Mouse (Mus musculus) thymus, postnatal 14 days (tissue): ENCODE measurements around the gene Rsph3a.
"Not testable (repeated sequence)": the region's sequence is repeated elsewhere in the genome, so short reads cannot be mapped to it uniquely, and the experiment has no call there.

Experiments
- DNase-seq: peaks from one replicate; pipeline ENCODE4 v3.0.0; 2021

Gene Rsph3a

DNA sequence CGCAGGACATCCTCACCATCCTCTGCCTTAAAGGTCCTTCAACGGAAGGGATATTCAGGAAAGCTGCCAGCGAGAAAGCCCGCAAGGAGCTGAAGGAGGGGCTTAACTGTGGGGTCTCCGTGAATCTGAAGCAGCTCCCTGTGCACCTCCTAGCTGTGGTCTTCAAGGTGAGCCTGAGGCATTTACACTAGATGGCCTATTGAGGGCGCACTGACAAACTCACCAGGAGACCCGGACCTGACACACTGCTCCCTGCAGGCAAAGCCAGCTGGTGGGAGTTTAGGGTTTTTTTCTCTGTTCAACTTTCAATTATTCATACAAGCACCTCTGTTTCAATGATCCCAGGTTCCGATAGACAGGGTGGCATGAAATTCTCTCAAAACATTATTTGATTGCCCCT is 16.1 kb upstream of the Rsph3a start:
- DNase-seq = no peak

DNA sequence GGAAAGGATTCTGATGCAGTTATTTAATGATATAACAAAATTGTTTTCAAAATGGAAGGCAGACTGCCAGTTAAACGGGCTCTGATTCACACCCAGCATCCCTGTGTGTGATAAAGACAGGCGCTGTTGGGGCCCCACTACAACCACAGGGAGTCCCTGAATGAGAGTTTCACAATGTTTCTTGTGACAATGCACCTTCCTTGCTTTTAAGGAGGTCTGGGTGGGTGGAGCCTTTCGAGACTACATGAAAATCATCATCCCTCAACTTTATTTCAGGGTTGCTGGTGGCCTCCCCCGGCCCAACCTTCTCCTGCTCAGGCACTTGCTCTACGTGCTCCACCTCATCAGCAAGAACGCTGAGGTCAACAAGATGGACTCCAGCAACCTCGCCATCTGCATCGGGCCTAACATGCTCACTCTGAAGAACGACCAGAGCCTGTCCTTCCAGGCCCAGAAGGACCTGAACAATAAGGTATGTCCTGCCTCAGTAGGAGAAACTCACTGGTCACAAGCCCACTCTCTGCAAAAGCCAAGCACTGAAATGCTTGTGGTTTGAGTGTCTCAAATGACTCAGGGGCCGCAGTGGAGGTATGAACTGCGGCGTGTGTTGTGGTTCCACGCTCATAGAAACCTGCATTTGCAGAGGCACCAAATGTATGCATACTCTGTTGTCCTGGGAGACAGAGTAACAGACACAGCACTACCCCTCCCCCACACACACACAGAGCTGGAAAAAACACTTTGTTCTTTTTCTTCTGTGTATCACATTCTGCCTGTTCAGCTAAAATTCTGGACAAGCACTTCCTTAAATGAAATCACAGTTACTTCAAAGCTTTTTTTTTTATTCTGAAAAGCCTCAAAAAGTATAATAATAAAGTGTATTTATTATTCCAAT is 14.1 kb upstream of the Rsph3a start:
- DNase-seq = no peak

DNA sequence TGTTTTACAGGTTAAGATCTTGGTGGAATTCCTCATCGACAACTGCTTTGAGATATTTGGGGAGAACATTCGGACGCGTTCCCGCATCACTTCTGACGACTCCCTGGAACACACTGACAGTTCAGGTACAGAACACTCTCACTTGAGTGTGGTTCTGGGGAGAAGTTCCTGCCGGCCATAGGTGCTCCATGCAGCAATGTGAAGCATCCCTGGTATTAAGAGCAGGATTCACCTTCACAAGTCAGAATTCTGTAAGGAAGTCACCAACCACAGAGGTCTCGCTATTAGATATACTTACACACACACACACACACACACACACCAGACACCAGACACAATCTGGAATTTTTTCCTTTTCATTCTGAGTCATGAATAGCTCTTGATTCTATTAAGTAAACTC is 13.3 kb upstream of the Rsph3a start:
- not testable (repeated sequence) for DNase-seq

DNA sequence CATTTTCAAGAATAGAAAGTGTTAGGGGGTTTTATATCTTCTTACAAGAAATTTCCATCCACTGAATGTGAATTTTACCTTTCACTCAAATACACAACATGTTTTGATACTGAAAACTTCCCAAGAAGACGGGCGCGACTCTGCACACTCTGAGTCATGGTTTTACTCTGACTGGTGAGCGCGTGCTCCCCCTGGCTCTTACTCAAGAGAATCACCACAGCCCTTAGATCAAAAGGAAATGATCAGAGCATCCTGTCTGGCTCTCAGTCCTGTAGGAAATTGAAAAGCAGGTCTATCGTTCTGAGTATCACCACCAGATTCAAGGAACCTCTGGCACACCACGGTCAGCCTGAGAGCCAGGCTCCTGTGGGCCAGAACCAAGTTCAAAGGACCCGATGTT is 5.8 kb upstream of the Rsph3a start:
- DNase-seq = peak; percentile 66

DNA sequence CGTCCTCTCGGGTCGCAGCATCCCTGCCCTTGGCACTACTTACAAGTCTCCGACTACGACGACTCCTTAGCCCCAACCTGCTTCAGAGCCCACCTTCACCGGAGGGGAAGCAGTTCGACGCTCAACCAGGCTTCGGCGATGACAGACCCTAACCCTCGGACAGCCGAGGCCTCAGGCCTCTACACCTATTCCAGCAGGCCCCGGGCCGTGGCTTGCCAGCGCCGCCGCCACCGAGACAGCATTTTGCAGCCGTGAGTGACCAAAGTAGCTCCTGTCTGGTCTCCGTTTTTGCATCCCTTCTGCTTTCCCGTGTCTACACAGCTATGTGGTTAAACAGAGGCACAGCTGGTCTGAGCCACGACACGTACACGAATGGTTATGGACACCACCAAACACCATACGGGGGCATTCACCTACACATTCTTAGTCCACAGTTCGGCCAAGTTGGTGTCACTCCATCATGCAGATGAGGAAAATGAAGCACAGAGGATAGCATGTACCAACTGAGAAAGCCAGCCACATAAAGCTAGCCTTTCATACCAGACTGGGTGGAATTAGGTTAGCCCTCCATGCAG is 726 bp downstream of the Rsph3a start:
- not testable (repeated sequence) for DNase-seq

DNA sequence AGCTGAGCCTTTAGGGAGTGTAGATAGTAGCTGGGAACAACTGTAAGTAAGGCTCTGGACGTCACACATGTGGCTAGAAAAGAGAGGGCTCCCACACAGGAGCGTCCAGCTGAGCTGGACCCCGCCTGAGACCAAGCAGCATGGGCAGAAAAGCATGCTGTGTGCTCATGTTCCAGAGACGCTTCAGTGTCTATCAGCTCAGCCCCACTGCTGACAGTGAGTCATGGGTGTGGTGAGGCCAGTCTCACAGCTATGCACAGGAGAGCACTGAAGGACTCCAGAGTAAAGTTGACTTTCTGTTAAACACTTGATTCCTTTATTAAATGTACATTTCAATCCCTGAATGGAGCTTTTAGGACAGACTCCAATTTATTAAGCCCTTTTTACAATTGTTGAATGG is 5.9 kb downstream of the Rsph3a start:
- DNase-seq = not testable (repeated sequence)

DNA sequence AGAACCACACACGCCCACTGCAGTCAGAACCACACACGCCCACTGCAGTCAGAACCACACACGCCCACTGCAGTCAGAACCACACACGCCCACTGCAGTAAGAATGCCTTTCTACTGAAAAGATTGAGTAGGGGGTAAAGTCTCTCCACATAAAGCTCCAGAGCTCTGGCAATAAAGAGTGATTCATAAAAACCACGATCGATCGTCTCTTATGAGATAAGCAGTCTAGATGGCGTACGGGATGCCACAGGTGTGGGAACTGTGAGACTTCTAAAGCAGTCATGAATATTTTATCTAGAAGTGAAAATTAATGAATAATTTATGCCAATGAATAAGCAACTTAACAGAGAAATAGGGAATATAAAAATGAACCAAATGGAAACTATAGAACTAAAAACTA is 11.8 kb downstream of the Rsph3a start:
- DNase-seq = not testable (repeated sequence)

DNA sequence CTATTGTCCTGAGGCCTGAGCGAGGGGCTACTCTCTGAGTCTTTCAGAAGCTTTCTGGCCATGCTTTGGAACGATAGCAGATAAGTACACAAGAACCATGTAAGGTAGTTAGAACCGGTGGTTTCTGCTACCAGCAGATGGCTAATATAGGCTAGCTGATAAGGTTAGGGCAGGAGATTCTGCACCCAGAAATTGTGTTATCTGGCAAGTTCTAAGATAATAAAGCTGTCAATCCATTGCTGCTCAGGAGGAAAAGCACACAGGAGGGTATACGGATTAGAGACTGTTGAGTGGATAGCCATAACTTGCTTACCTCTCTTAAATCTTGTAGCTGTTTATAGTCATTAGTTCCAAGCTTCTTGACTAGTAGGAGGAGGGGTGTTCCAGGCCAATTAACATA is 17.9 kb downstream of the Rsph3a start:
- DNase-seq = not testable (repeated sequence)

DNA sequence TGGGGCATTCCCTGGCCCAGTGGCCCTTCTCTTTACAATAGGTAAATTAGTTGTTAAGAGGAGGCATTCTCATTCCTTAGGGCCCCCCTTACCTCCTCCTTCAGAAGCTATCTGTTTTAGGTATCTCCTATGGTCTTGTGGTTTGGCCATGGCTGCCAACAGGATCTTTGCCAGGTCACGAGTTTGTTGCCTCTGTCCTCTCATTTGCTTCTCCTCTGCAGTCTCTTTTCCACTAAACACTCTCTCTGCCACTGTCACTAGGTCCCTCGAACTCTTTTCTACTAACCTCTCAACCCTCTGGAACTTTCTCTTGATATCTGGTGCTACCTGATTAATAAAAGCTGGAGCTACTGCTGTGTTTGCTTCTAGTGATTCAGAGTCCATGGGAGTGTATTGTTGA is 19.0 kb downstream of the Rsph3a start:
- DNase-seq = not testable (repeated sequence)

DNA sequence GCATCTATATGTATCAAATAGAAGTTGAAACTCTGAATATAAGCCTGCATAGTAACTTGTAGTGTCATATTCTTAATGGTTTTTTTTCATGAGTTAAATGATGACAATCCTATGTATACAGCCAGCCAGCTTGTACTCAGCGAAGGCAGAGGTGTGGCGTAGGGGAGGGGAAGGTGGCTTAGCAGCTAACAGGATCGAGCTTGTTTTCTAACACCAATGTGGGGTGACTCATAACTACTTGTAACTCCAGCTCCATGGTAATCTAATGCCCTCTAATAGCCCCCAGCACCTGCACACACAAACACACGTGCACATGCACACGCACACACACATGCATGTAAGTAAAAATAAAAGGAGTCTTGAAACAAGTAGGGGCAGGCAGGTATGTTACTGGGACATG is 23.1 kb downstream of the Rsph3a start:
- DNase-seq = not testable (repeated sequence)

DNA sequence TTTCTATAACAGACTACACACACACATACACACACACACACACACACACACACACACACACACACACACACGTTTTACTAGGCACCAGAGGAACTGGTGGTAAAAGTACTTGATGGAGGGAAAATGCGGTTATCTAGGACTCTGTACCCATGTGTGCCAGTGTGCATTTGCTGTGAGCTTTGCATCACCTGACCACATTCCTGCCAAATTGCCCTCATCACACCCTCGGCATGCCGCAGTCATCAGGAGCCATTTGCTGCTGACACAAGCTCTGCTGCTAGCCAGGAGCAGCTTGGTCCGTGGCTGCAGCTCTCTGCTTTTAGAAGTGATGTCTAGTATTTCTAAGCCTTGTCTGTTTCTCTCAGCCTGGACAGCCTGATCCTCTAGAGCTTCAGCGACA is 24.4 kb downstream of the Rsph3a start:
- not testable (repeated sequence) for DNase-seq

DNA sequence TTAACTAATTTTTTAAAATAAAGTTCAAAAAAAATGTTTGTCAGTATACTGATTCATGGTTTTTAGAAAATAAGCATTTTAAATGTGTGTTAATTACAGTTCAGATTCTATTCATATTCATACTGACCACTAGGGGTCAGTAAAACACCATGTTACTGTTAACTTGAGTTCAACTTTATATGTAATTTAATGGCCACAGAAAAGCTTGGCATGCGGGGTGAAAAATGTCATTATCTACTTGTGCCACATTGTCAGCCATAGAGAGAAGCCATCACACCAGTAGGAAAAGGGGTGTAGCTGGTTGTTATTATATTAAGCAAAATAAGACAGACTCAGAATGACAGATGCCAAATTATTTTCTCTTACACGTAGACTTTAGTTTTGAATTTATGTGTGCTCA is 38.1 kb downstream of the Rsph3a start:
- not testable (repeated sequence) for DNase-seq

DNA sequence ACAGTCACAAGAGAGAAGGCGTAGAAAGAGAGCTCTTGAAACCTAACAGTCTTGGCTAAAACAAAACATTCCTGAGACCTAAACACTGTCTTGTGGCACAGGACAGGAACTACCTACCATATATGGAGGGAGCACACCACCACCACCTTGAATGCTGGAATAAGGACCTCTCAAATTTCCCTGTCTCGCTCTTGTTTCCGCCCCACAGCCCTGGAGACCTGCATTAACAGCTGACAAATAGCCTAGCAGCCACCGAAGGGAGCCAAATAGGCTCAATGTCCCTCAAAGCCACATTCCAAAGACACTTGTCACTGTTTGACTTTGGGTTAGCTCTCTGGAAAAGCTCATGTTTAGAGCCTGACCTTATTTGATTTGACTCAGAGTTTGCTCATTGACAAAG is 40.2 kb downstream of the Rsph3a start:
- not testable (repeated sequence) for DNase-seq

DNA sequence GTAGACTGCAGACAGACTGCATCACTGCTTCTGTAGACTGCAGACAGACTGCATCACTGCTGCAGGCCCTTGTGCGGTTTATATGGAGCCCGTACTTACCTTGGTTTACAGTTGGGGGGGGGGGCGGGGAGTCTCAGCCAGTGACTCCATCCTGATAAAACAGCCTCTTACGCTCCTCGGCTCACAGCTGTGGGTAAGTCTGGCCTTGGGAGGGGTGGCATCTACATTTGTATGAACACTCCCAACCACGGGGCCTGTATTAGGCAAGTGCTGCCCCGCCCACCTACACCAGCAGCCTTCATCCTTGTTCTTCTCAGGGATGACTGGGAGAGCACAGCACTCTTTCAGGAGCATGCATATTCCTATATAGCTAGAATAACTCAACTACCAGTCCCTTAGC is 41.6 kb downstream of the Rsph3a start:
- DNase-seq = not testable (repeated sequence)

DNA sequence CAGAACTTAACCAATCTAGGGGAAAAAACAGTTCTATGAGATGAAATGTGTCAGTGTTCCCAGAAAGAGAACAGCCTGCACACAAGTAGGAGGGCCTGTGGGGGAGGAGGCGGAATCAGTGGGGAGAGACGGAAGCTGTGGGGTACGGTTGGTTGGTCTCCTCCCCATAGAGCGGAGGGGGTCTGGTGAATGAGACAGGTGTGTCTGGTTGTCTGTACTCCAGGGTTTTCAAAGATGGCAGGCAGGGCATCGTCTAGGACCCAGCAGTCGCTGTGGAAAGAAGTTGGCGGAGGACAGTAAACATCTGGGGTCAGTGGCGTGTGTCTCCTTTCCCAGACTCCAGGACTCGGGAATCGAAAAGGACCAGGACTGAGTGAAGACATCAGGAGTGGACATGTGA is 57.8 kb downstream of the Rsph3a start:
- DNase-seq = not testable (repeated sequence)

DNA sequence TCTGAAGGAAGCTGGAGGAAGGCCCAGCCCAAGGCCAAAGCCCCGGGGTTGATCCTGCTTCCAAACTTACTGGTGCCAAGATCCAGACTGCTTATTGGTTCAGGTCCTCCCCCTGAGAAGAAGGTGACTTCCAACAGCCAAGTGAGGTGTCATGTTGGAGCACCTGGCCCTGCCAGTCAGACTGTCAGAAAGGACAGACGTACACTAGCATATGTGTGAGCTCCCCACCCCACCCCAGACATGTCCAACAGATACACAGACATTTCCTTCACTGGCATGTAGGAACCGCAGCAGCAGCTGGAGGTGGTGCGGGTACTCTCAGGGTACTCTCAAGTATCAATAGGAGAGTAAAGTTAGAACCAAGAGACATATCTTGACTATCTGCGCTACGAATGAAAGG is 61.4 kb downstream of the Rsph3a start:
- not testable (repeated sequence) for DNase-seq

DNA sequence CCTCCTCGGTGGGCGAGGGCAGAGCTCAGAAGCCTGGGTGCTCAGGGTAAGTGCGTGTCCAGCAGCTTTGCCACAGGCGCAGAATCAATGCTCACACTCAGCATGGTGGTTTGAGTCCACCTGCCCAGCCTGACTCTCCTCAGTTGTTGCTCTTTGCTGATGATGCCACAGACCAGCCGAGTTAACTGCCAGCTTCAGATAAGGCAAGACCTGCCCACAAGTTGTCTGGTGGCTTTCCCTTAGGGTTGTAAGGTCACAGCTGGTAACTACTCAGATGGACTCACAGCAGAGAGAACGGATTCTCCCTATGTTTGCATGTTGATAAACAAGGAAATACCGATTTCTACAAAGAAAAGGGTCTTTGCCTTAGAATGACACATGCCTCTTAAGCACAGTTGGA is 64.2 kb downstream of the Rsph3a start:
- not testable (repeated sequence) for DNase-seq

DNA sequence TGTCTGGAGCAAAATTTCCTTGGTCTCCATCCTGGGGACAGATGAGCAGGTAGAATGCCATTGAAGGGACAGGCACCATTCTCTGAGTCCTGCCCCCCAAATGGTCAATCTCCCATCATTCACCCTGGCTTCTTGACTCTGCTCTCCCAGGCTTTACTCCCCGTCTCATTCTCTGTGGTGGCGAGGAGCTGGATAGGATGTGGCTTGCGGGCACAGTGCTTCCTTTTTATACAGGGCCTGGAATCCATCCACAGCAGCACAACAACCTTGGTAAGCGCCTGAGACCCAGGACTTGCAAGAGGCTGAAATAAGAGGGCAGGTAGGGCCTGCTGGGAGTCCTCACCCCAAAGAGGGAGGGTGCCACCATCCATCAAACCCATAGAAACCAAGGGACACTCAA is 68.6 kb downstream of the Rsph3a start:
- DNase-seq = not testable (repeated sequence)

DNA sequence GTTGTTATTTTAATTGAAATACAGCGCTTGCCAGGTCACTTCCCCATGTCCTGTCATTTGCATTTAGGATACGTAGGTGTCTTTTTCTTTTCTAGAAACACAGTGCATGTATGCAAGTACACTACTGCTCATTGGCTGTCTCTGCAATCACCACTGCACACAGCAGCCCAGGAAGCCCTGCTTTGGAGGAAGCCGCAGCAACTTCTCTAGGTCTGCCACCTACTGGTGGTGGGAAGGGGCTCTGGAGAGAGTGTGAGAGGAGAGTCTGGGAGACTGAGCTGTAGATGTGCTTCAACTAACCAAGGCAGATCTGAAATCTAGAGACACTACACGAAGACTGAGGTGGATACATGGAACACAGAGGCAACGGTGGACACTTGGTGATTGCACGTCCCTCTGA is 77.3 kb downstream of the Rsph3a start:
- DNase-seq = not testable (repeated sequence)

DNA sequence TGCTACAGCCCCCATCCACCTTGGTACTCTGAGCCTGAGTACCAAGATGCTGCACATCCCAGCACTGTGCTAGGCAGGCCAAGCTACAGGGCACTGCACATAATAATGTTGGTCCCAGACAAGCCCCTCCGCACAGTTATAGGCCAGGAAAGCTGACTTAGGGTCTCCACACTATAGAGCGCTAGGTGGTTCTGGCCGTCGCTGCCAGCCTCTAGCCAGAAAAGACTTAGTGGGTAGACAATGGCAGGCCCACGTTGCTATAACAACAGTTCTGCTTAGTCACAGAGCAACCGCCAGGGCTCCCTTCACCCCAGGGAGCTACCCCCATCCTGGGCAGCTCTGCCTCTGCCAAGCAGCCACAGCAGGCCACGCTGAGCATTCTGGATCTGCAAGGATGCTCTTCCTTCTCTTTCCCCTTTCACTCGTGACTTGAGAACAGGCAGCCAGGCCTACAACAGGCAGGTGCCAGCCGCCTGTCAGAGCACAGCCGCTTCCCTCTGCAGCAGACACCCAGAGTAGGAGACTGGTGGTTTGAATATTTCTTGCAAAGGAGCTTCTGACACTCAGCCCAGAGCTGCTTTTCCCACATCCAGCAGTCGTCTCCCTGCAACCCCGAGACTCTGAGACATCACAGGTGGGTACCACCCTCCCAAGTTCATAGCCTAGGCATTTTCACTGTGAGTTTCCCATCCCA is 82.2 kb downstream of the Rsph3a start:
- not testable (repeated sequence) for DNase-seq
